Mouse (Mus musculus) kidney, adult 18-20 months (tissue): ENCODE results near the gene Ptprn.
"Not testable (repeated sequence)": the region's sequence is repeated elsewhere in the genome, so short reads cannot be mapped to it uniquely, and the experiment has no call there.

Experiments
- DNase-seq: peaks from one replicate; pipeline ENCODE4 v3.0.0; 2021

Ptprn gene

DNA sequence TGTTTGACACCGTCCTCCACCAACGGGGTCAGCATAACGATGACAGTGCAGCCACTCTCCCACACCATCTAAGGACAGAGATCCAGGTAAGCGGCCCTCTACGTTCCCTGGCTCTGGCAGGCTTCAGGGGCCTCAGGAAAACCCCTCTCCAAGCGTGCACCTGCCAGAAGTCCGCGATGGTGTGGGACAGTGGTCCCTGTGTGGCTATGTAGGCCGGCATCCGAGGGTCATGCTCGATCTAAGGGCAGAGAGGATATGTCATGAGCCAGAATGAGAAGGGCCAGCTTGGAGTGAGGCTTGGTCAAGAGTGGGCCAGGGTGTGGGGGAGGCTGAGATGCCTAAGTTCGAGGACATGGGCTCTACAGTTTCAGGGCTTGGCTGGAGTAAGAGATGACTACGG, 12.0 kb downstream of the Ptprn start:
- no peak for DNase-seq

DNA sequence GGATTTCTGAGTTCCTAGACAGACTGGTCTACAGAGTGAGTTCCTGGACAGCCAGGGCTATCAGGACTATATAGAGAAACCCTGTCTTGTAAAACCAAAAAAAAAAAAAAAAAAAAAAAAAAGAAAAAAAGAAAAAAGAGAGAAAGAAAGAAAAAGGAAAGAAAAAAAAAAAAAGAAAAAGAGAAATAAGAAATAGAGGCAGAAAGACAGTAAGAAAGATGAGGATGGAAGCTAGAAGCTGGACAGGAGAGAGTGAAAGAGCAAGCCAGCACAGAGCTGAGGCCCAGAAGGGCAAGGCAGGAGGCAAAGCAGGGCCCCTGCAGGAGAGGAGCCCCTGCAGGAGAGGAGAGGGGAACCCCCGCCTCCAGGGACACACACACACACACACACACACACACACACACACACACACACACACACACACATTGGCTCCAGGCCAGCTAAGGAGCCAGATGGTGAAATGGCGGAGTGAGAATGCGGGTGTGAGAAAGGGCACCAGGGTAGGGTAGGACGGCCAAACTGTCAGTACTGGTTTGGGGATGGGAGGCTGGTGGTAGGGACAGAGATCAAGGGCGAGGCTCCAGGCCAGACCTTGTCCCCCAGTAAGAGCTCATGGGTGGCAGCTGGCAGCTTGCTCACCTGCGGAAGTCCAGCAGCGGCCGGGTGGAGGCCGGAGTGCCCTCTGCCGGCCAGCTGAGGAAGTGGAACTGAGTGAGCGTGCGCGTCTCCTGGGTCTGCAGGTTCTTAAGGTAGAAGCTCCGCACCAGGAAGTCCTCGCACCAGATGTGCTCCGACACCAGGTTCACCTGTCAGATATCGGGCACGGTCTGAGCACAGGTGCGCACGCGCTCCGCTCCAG, 13.0 kb downstream of the Ptprn start:
- DNase-seq: peak; percentile 91

- no peak for DNase-seq
Measured at GRCm38 (mm10) chr1:75250498-75250897, 13.8 kb downstream of the Ptprn start.

- no peak for DNase-seq
Measured at GRCm38 (mm10) chr1:75248041-75248772, 16.1 kb downstream of the Ptprn start.

GRCm38 (mm10) chr1:75247071-75247930, 17.0 kb downstream of the Ptprn start:
- no peak for DNase-seq

DNA sequence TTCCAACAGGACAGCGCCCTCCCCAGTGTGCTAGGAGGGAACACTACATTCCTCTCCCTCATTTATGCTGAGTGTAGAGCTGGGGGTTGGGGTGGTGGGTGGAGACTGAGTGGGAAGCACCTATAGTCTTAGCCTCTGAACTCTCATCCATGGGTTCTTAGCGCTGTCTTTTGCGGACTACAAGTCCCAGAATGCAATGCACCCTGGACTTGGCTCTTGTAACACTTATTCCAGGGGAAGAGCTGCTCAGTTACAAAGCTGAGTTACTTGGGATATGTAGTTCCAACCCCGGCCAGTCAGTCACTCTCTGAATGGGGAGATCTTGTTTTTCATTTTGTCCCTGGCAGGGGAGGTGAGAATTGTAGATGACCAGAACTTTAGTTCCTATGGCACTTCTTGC, 19.5 kb downstream of the Ptprn start:
- DNase-seq: peak; percentile 51

DNA sequence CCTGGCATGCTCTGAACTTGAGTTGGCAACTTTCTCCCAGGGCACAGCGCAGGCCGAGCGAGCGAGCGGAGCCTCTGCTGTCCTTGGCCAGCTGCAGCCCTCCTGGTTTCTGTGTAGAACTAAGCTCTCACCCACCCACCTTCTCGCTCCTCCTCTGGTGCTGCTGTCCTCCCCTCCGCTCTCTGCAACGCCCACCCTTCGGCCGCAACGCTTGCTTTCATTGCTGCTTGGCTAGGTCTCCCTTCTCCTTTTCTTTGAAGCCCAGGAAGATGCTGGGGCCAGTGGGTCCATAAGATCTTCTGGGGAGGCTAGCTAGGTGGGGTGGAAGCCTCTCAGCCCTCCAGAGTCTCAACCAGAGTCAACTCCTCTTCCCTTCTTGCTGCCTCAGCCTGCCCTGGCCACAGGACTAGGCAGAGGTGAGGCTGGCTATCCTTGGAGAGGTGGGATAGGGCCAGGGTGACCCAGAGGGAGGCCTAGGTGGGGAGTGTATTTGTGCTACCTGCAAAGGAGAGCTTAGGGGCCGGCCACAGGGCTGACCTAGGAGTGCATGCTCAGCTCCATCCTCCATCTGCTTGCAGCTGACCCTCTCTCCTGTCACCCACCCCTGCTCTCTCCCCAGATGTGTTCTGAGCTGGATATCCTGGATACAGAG, 20.0 kb downstream of the Ptprn start:
- no peak for DNase-seq

- DNase-seq: no peak
Measured at GRCm38 (mm10) chr1:75243411-75243810, 20.9 kb downstream of the Ptprn start.

DNA sequence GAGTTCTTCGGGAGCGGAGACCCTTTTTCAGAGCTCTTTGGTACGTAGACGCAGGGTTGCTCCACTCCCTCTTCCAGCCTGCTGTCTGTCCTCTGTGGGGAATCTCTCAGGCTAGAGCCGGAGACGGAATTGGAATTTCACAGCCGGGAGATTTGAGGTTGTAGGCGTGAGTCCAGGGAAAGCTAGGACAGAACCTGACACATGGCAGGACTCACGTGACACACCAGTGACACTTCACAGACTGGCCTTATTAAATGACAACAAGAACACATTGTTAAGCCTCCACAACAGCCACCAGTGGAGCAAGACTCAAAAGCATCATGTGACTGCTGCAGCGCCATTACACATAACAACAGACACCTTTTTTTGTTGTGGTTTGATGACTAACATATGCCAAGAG, 24.7 kb downstream of the Ptprn start:
- DNase-seq: no peak

- peak; percentile 92 for DNase-seq
Measured at GRCm38 (mm10) chr1:75236117-75237050, 27.9 kb downstream of the Ptprn start, which contains the start of gene Dnajb2. Gene Dnajb2, plus strand, starts transcription at chr1:75236406.

GRCm38 (mm10) chr1:75234606-75235005, 29.7 kb downstream of the Ptprn start:
- DNase-seq: peak; percentile 74

- DNase-seq: not testable (repeated sequence)
Measured at GRCm38 (mm10) chr1:75232489-75232888, 31.8 kb downstream of the Ptprn start.

GRCm38 (mm10) chr1:75231664-75232152, 32.6 kb downstream of the Ptprn start, which contains the start of gene A630095N17Rik:
Gene A630095N17Rik, minus strand, starts transcription at chr1:75232102.
- no peak for DNase-seq

- DNase-seq: no peak
Measured at GRCm38 (mm10) chr1:75231224-75231623, 33.1 kb downstream of the Ptprn start.

- DNase-seq: no peak
Measured at GRCm38 (mm10) chr1:75230335-75230994, 33.8 kb downstream of the Ptprn start.

GRCm38 (mm10) chr1:75229158-75229557, 35.1 kb downstream of the Ptprn start:
- DNase-seq: no peak

GRCm38 (mm10) chr1:75227653-75228052, 36.6 kb downstream of the Ptprn start:
- no peak for DNase-seq

- no peak for DNase-seq
Measured at GRCm38 (mm10) chr1:75226138-75226537, 38.2 kb downstream of the Ptprn start.

GRCm38 (mm10) chr1:75225473-75225872, 38.8 kb downstream of the Ptprn start:
- no peak for DNase-seq

DNA sequence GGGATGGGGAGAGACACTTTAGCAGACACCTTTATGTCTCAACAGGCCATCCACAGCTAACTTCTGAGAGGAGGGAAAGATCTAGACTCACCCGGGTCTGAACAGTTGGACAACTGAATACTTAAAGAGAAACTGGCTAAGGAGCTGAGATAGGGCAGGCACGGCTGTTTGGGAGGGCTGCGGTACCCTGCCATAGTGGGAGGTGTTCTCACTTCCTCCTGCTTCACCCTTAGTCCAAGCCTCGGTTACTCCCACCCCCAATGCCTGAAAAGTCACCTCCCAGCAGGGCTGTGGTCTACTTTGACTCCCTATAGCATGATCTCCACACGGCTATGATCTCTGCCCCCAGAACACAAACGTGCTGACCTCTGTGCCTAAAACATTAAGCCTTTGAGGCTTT, 40.8 kb downstream of the Ptprn start:
- DNase-seq: no peak

- no peak for DNase-seq
Measured at GRCm38 (mm10) chr1:75222926-75223325, 41.4 kb downstream of the Ptprn start.
